Mouse (Mus musculus): ENCODE data around the gene Slco3a1.

DNA sequence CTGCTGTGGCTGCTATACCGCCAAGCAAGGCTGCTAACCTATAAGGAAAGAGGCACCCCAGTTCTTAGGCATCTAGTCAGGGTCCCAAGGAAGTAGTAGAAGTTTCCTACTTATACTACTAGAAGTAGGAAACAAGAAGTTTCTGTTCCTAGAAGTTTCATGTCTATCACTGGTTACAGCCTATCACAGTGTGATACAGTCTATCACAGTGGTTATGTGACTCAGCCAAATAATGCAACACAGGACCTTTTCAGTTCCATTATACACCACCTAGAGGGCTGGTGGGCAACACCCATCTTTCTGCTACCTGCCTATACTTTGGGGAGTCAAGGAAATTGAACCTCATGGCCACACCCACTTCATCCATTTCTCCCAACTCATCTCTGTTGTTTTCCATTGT lies 104.8 kb downstream of the Slco3a1 start:
- no peak for TF ChIP-seq POLR2A (IDR thresholded peaks at IDR 0.05; ENCODE audit: borderline replicate concordance, control insufficient read depth, low read depth, low read length)
- TF ChIP-seq CTCF (IDR thresholded peaks at IDR 0.05; ENCODE audit: control insufficient read depth, insufficient read depth, low read length), result no peak

Data from bone marrow, adult 2 months (tissue).